Mouse (Mus musculus): ENCODE results near the gene Kcnj9. TPM values are rescaled to one million over a fixed set of nuclear protein-coding genes. Genes with fewer than 3 reads are reported as not detected.
A peak's percentile ranks its signal among the peaks of the same experiment; 100 is the strongest.

The Kcnj9 gene
- polyA plus RNA-seq, 1 experiment = 3.9 TPM

GRCm38 (mm10) chr1:172357550-172357949 lies 28.4 kb upstream of the Kcnj9 start:
- H3K4me3 ChIP-seq (ENCODE audit: extremely low read depth, insufficient read depth, insufficient read length) = no peak overlapping the region
- H3K36me3 ChIP-seq (ENCODE audit: control insufficient read depth, insufficient read depth, low read length) = no peaks in the 10 kb centered on the region
- H3K4me1 ChIP-seq (ENCODE audit: control insufficient read depth, insufficient read depth, insufficient read length) = no peaks in the 10 kb centered on the region
- TF ChIP-seq POLR2A (IDR thresholded peaks at IDR 0.05; ENCODE audit: low read depth, low read length) = no peak
- TF ChIP-seq CTCF (IDR thresholded peaks at IDR 0.05; ENCODE audit: extremely low read depth, insufficient read depth, insufficient read length, insufficient replicate concordance) = peak; percentile 90; the same call in 1 of the 2 replicates
- no peaks in the 10 kb centered on the region; the same call in 1 of the 2 replicates for H3K27me3 ChIP-seq (ENCODE audit: control insufficient read depth, insufficient read depth, low read length)
- no peak overlapping the region for H3K27ac ChIP-seq (ENCODE audit: insufficient read depth, low read length)
- 6% methylated on average over 1 of the region's 1 CpGs for WGBS
- DNase-seq (ENCODE audit: low read depth in 1 of 2, low spot score in 2 of 2) = peak in 1 of 2 experiments; percentile 55

GRCm38 (mm10) chr1:172355336-172355735 lies 26.2 kb upstream of the Kcnj9 start:
- no peak for DNase-seq (ENCODE audit: low read depth in 1 of 2, low spot score in 2 of 2)
- Histone ChIP-seq H3K4me1 (ENCODE audit: control insufficient read depth, insufficient read depth, insufficient read length) (no peaks in the 10 kb centered on the region), H3K4me3 (ENCODE audit: extremely low read depth, insufficient read depth, insufficient read length) (no peak overlapping the region), H3K36me3 (ENCODE audit: control insufficient read depth, insufficient read depth, low read length) (no peaks in the 10 kb centered on the region), H3K27ac (ENCODE audit: insufficient read depth, low read length) (no peak overlapping the region), H3K27me3 (ENCODE audit: control insufficient read depth, insufficient read depth, low read length) (no peaks in the 10 kb centered on the region; the same call in 1 of the 2 replicates)
- 66% methylated on average over 3 of the region's 3 CpGs for whole genome bisulfite sequencing
- TF ChIP-seq POLR2A (IDR thresholded peaks at IDR 0.05; ENCODE audit: low read depth, low read length) (no peak), CTCF (IDR thresholded peaks at IDR 0.05; ENCODE audit: extremely low read depth, insufficient read depth, insufficient read length, insufficient replicate concordance) (no peak)

- H3K36me3 ChIP-seq (ENCODE audit: control insufficient read depth, insufficient read depth, low read length) = no peaks in the 10 kb centered on the region
- H3K27ac ChIP-seq (ENCODE audit: insufficient read depth, low read length) = no peak overlapping the region
- TF ChIP-seq CTCF (IDR thresholded peaks at IDR 0.05; ENCODE audit: extremely low read depth, insufficient read depth, insufficient read length, insufficient replicate concordance) (no peak), POLR2A (IDR thresholded peaks at IDR 0.05; ENCODE audit: low read depth, low read length) (no peak)
- no peaks in the 10 kb centered on the region for H3K4me1 ChIP-seq (ENCODE audit: control insufficient read depth, insufficient read depth, insufficient read length)
- DNase-seq (ENCODE audit: low read depth in 1 of 2, low spot score in 2 of 2) = no peak
- H3K4me3 ChIP-seq (ENCODE audit: extremely low read depth, insufficient read depth, insufficient read length) = no peak overlapping the region
- H3K27me3 ChIP-seq (ENCODE audit: control insufficient read depth, insufficient read depth, low read length) = no peaks in the 10 kb centered on the region; the same call in 1 of the 2 replicates
- WGBS = 37% methylated on average over 3 of the region's 3 CpGs
These were observed 23.3 kb upstream of the Kcnj9 start for GRCm38 (mm10) chr1:172352453-172352852.

GRCm38 (mm10) chr1:172352001-172352400 lies 22.9 kb upstream of the Kcnj9 start:
- H3K27ac ChIP-seq (ENCODE audit: insufficient read depth, low read length) = no peak overlapping the region
- H3K4me3 ChIP-seq (ENCODE audit: extremely low read depth, insufficient read depth, insufficient read length) = no peak overlapping the region
- H3K27me3 ChIP-seq (ENCODE audit: control insufficient read depth, insufficient read depth, low read length) = no peaks in the 10 kb centered on the region; the same call in 1 of the 2 replicates
- TF ChIP-seq CTCF (IDR thresholded peaks at IDR 0.05; ENCODE audit: extremely low read depth, insufficient read depth, insufficient read length, insufficient replicate concordance) (no peak), POLR2A (IDR thresholded peaks at IDR 0.05; ENCODE audit: low read depth, low read length) (no peak)
- no peaks in the 10 kb centered on the region for H3K36me3 ChIP-seq (ENCODE audit: control insufficient read depth, insufficient read depth, low read length)
- DNase-seq (ENCODE audit: low read depth in 1 of 2, low spot score in 2 of 2) = no peak
- WGBS = 70% methylated on average over 6 of the region's 6 CpGs
- H3K4me1 ChIP-seq (ENCODE audit: control insufficient read depth, insufficient read depth, insufficient read length) = no peaks in the 10 kb centered on the region

DNA sequence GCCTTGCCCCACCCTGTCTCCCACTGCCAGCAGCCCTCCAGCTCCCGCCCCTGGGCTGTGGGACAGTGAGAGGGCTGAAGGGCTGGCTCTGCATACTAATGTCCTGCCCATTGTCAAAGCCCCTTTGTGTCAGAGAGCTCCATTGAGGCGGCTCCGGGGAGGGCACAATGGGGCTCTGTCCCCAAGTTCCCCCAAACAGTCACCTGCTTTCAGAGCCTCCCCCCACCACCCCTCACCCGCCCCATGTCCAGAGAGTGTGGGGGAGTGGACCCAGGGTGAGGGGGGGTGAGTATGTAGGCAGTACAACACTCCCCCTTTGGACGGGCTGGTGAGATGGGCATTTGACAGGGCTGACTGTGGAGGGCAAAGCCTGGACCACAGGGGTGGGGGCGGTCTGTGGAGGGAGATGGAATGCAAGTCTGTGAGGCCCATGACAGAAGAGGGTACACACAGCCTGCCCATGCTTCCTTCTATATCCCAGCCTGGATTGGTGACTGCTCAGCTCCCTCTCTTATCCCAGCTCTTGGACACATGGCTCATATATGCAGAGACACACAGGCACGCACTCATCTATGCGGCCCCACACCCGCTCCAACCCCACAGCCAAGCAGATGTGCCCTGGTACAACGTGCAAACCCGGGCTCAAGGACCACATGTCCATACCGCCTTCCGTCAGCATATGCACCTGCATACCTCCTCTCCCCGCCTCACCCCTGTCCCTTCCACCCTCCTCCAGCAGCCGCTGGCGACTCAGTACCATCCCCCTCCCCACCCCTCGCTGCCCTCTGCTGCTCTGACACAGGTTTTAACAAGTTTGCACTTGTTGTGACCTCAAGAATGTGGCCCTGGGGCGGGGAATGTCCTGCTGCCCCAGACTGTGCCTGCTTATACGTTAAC lies 21.0 kb upstream of the Kcnj9 start:
- Histone ChIP-seq H3K27me3 (ENCODE audit: control insufficient read depth, insufficient read depth, low read length) (no peaks in the 10 kb centered on the region; the same call in 1 of the 2 replicates), H3K36me3 (ENCODE audit: control insufficient read depth, insufficient read depth, low read length) (no peaks in the 10 kb centered on the region), H3K4me3 (ENCODE audit: extremely low read depth, insufficient read depth, insufficient read length) (no peak overlapping the region), H3K4me1 (ENCODE audit: control insufficient read depth, insufficient read depth, insufficient read length) (no peaks in the 10 kb centered on the region), H3K27ac (ENCODE audit: insufficient read depth, low read length) (no peak overlapping the region)
- TF ChIP-seq CTCF (IDR thresholded peaks at IDR 0.05; ENCODE audit: extremely low read depth, insufficient read depth, insufficient read length, insufficient replicate concordance) (no peak), POLR2A (IDR thresholded peaks at IDR 0.05; ENCODE audit: low read depth, low read length) (no peak)
- no peak for DNase-seq (ENCODE audit: low read depth in 1 of 2, low spot score in 2 of 2)
- 46% methylated on average over 19 of the region's 19 CpGs for WGBS

DNA sequence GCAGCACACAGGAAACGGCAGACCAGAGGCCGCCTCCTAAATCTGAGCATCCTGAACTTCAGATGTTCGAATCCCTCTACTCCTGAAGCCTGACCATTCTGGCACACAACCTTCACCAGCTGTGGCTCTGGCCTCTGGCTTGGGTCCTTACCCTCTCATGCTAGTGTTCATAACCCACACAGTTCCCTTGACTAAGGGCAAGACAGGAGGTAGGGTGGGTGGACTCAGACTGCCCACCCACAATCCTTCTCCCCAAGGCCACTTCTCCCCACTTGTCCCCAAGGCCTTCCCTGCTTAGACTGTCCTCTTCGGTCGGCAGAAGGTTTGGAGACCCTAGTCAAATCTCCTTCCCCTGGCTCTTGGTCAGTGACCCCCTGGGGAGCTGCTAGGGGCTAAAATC lies 20.4 kb upstream of the Kcnj9 start:
- Histone ChIP-seq H3K4me3 (ENCODE audit: extremely low read depth, insufficient read depth, insufficient read length) (no peak overlapping the region), H3K27ac (ENCODE audit: insufficient read depth, low read length) (no peak overlapping the region), H3K36me3 (ENCODE audit: control insufficient read depth, insufficient read depth, low read length) (no peaks in the 10 kb centered on the region), H3K4me1 (ENCODE audit: control insufficient read depth, insufficient read depth, insufficient read length) (no peaks in the 10 kb centered on the region), H3K27me3 (ENCODE audit: control insufficient read depth, insufficient read depth, low read length) (no peaks in the 10 kb centered on the region; the same call in 1 of the 2 replicates)
- DNase-seq (ENCODE audit: low read depth in 1 of 2, low spot score in 2 of 2) = no peak
- TF ChIP-seq POLR2A (IDR thresholded peaks at IDR 0.05; ENCODE audit: low read depth, low read length) (no peak), CTCF (IDR thresholded peaks at IDR 0.05; ENCODE audit: extremely low read depth, insufficient read depth, insufficient read length, insufficient replicate concordance) (no peak)
- WGBS = 88% methylated on average over 5 of the region's 5 CpGs

- DNase-seq (ENCODE audit: low read depth in 1 of 2, low spot score in 2 of 2) = no peak
- Histone ChIP-seq H3K4me1 (ENCODE audit: control insufficient read depth, insufficient read depth, insufficient read length) (no peaks in the 10 kb centered on the region), H3K36me3 (ENCODE audit: control insufficient read depth, insufficient read depth, low read length) (no peaks in the 10 kb centered on the region), H3K4me3 (ENCODE audit: extremely low read depth, insufficient read depth, insufficient read length) (no peak overlapping the region), H3K27ac (ENCODE audit: insufficient read depth, low read length) (peak overlapping the region; percentile 9; the same call in 1 of the 2 replicates), H3K27me3 (ENCODE audit: control insufficient read depth, insufficient read depth, low read length) (no peaks in the 10 kb centered on the region; the same call in 1 of the 2 replicates)
- 85% methylated on average over 12 of the region's 12 CpGs for WGBS
- TF ChIP-seq CTCF (IDR thresholded peaks at IDR 0.05; ENCODE audit: extremely low read depth, insufficient read depth, insufficient read length, insufficient replicate concordance) (no peak), POLR2A (IDR thresholded peaks at IDR 0.05; ENCODE audit: low read depth, low read length) (no peak)
These were observed 18.3 kb upstream of the Kcnj9 start for GRCm38 (mm10) chr1:172347382-172347781.

Data from spleen, adult 2 months (tissue).